Mouse (Mus musculus) heart, adult 9 months (tissue): ENCODE measurements around the gene Galc.

Source experiments
- DNase-seq, 2 experiments: peaks; one replicate each; pipeline ENCODE4 v3.0.0; 2022; ENCODE audit warnings: low spot score in 2 of 2

The Galc gene

GRCm38 (mm10) chr12:98181729-98182128, 77.5 kb downstream of the Galc start:
- no peak for DNase-seq

- DNase-seq = no peak
These were observed 78.5 kb downstream of the Galc start for GRCm38 (mm10) chr12:98180807-98181206.

GRCm38 (mm10) chr12:98180235-98180800, 78.9 kb downstream of the Galc start:
- DNase-seq = no peak

GRCm38 (mm10) chr12:98179496-98179895, 79.8 kb downstream of the Galc start:
- DNase-seq = no peak

- no peak for DNase-seq
These were observed 82.6 kb downstream of the Galc start for GRCm38 (mm10) chr12:98176632-98177031.

GRCm38 (mm10) chr12:98161901-98162300, 97.4 kb downstream of the Galc start:
- no peak for DNase-seq

GRCm38 (mm10) chr12:98160867-98161266, 98.4 kb downstream of the Galc start:
- no peak for DNase-seq
